Mouse (Mus musculus) bone marrow, adult 2 months (tissue): ENCODE measurements around the gene Fgfr2.

Source experiments
- CTCF ChIP-seq: fragments of 200-500 bp; IDR thresholded peaks from 2 replicates; pipeline ENCODE4 v1.5.1; 2011; ENCODE audit warnings: low read length, control low read depth; ENCODE audit not compliant: control insufficient read depth, insufficient read depth
- POLR2A ChIP-seq: fragments of 200-500 bp; IDR thresholded peaks from 2 replicates; pipeline ENCODE4 v1.6.1; 2011; ENCODE audit warnings: low read depth, mild to moderate bottlenecking, control low read depth, low read length, borderline replicate concordance; ENCODE audit not compliant: control insufficient read depth

GRCm38 (mm10) chr7:132664815-132665214 is 458.3 kb downstream of the Fgfr2 start:
- TF ChIP-seq CTCF (no peak), POLR2A (no peak)
